Mouse (Mus musculus): ENCODE data around the gene Abl1.

The Abl1 gene

DNA sequence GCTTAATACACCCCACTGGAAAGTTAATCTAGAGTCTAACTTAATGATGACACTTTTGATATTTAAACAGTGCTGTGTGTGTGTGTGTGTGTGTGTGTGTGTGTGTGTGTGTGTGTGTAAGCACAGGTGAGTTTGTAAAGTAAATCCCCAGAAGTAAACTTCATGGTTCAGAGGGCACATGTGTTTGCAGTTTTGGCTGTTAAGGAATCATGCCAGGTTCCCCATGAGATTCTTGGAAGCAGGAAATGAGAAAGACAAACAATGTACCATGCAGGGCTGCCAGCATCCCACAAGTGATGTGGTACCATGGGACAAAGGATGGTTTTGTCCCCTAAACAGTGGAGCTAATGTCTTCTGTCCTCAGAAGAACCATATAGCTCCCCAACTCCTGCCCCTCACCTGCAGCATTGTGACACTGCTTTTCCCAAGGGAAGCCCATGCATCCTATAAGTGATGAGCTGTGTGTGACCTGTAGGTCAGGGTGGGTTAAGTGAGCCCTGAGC lies 57.6 kb downstream of the Abl1 start:
- DNase-seq (ENCODE audit: low spot score in 2 of 2): no peak

DNA sequence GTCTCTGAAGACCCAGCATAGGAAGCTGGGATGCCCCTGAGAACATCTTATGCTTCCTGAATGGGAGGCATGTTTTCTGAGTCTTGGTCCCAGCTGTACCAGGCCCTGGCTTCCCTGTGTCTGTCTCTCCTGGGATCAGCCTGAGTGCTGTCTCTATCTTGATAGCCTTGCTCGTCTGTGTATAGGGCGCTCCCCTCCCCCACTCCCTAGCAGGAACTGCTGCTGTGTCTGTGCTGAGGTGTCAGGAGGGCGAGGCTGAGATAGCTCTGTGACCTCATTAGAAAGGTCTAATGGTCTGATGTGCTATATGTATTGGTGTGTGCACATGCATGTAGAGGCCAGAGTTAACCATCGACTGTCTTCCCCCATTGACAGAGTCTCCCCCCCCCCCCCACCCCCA lies 58.7 kb downstream of the Abl1 start:
- DNase-seq (ENCODE audit: low spot score in 2 of 2): no peak

DNA sequence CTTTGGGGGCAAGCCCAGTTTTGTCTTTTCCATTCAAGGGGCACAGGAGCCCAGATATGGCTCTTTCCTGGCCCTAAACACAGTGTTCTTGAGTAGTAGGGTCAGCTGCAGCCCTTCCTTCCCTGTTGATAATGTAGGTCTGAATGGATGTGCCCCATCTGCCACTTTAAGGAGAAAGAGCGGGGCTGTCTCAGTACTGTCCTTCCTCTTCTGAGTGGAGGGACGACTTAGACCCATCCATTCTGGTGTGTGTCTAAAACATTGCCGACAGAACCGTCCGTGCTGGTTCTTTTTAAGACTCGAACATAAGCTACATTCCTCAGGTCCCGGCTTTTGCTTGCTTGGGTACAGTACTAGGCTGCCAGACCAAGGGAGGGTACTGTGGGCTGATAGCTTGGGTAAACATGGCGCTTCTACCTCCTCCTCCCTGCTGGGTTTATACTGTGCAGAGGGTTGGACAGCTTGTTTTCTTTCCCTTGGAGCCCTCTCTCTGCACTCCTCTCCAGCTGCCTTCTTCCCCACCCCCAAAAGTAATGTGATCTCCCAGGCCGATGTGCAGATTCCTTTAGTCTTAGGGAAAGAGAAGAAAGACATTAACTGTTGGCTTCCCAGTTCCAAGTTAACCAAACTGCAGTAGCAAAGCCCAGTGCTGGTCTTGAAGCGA lies 61.0 kb downstream of the Abl1 start:
- DNase-seq (ENCODE audit: low spot score in 2 of 2): no peak

DNA sequence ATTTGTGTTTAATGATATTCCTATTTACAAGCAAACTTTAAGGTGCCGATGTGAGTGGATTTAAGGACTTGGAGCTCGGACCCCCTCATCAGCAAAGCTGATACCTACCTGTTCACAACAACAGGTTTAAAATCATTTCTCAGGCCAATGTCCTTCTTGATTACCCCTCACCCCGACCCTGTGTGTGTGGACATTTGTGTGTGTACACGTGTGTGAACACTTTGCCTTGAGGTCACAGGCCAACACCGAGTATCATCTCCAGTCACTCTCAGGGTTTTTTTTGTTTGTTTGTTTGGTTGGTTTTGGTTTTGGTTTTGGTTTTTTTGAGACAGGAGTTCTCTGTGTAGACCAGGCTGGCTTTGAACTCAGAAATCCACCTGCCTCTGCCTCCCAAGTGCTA lies 62.0 kb downstream of the Abl1 start:
- DNase-seq (ENCODE audit: low spot score in 2 of 2): no peak

DNA sequence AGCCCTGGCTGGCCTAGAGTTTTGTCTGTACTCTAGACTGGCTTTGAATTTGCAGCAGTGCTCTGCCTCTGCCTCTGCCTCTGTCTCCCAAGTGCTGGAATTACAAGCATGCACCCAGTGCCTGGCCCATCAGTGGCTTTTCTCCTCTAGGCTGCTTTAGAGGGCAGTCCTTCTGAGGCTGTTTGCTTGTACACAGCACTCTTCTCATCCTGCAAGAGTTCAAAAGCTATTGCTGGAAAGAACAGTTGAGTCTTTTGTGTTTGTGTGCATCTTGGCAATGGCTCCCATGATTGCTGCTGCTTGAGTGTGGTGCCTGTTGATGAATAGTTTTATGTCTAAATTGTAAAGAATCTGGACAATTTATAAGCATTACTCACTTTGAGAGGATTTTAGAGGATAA lies 69.3 kb downstream of the Abl1 start:
- no peak for DNase-seq (ENCODE audit: low spot score in 2 of 2)

DNA sequence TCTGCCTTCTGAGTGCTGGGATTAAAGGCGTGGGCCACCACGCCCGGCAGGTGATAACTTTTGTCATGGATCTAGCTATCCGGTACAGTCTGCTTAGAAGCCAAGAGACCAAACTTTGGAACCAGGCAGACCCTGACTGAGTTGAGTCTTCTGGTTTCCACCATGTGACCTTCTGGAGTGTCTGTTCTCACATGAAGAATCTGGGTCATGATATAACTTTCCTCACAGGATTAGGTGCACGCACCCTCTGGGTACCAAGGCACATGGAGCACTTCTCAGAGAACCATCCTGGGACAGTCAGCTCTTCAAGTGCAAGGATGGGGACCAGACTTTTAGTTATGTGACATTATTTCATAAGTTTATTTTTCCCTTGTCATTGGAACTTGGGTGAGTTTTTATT lies 70.8 kb downstream of the Abl1 start:
- DNase-seq (ENCODE audit: low spot score in 2 of 2): no peak

DNA sequence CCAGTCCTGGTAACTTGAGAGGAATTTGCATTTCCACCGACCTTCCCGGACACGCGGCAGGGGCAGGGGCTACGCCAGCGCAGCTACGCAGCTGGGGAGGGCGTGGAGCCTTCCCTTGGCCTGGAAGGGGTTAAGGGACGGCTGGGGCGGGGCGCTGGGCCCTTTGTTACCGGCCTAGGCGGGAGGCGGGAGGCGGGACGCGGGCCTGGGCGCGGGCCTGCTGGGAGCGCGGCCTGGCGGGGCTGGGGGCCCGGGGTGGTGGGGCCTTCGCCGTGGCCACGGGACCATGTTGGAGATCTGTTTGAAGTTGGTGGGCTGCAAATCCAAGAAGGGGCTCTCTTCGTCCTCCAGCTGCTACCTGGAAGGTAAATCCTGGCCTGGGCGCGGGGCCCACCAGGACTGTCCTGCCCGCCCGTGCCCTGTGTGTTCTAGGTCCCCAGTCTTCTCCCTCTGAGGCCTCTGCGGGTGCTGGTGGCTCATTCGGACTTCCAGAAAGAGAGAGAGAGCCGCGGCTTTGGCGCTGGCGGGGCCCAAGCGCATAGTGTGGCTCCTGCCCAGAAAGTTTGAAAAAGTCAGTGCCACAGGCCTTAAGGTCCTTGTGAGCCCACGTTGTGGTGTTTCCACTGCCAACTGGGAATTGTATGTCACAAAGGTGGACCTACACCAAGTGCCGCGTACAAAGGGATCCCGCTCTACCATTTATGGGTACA lies 71.7 kb downstream of the Abl1 start:
- no peak for DNase-seq (ENCODE audit: low spot score in 2 of 2)

DNA sequence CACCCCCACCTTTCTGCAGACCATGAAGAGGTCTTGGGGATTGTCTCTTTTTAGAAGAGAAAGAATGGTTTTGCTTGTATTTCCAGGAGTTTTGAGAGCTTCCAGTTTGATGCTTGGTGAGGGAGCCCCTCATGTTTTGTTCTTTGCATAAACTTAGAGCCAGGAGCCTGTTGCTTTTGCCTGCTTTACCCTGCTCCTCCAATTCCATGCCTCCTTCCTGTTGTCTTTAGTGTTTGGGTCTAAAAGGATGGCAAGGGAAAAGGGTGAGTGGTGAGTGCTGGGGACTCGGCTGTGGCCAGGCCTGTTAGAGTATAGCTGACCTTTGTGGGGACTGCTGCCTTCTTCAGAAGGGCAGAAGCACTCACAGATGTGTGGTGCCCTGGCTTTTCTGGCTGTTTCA lies 72.3 kb downstream of the Abl1 start:
- DNase-seq (ENCODE audit: low spot score in 2 of 2): no peak

DNA sequence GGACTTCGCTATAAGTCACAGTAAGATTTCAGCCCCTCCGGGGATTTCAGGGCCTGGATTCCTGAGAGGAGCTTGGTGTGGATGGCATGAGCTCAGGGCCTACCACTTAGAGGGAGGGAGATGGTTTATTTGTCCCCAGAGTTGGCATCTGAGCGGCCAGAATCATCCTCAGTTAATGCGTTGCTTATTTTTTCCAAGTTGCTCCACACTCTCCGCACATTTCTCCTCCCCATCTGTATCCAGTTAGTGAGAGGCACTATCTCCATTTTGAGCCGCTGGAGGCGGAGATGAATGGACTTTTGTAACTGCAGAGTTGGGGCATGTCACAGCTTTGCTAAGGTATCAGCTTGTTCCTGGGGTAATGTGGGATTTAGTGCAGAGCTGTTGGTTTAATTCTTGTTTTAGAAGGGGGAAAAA lies 72.9 kb downstream of the Abl1 start:
- DNase-seq (ENCODE audit: low spot score in 2 of 2): no peak

DNA sequence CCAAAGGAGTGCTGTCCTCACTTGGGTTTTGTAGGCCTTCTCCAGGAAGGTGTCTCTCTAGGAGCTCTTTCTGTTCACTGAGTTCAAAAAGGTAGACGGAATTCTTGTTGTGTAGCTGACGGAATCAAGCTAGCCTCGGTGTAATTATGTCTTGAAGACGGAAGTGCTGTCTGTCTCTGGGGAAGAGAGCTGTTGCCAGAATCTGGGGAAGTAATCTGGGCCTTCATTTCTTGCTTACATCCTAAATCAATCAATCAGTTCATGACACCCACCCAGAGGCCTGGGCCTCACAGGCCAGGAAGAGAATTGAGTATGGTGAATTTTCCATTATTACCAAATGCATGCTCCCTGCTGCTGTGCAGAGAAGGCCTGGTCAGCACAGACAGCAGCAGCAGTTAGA lies 73.4 kb downstream of the Abl1 start:
- no peak for DNase-seq (ENCODE audit: low spot score in 2 of 2)

DNA sequence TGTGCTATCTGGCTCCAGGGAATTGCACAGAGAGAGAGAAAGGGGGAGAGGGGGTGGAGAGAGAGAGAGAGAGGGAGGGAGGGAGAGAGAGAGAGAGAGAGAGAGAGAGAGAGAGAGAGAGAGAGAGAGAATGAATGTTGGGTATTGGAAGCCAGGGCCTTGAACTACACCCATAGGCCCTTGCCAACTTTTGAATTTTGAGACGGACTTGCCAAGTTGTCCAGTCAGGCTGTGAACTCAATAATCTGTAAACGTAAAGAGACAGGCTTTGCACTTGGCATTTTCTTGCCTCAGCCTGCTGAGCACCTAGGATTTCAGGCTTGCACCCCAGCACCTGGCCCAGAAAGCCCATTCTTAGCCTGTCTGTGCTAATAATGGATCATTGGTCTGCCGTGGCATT lies 74.0 kb downstream of the Abl1 start:
- no peak for DNase-seq (ENCODE audit: low spot score in 2 of 2)

DNA sequence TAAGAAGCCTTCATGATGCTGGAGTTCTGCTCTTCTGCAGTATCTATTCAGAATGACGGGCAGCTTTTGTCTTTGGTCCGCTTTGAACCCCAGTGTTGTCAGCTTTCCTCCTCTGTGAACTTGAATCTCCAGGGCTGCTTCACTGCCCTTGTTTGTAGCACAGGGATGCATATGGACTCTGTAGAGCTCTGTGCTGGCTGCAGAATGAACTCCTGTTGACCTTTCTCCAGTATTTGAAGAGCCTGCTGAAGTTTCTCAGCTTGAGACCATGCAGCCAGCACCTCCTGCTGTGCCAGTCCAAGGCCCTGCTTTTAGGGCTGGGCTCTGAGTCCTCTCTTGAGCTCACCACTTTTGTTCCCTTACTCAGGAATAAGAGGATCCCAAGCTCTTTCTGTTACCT lies 74.7 kb downstream of the Abl1 start:
- no peak for DNase-seq (ENCODE audit: low spot score in 2 of 2)

DNA sequence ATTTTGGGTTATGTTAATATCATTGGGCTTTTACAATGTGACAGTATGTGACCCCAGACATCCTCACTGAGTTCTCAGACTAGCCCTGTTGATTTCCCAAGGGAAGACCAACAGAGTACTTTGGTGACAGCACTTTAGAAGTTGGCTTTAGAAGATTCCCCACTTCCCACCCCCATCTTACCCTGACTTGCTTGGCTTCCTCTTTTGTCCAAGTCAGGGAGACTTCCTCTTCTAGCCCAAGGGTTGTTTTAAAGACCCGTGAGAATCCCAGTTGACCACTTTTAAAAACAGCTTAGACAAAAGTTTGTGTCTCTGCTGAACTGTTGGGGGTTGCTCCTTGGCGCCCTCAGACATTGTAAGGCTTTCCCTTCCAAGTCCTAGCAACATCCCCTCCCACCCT lies 75.1 kb downstream of the Abl1 start:
- DNase-seq (ENCODE audit: low spot score in 2 of 2): no peak

DNA sequence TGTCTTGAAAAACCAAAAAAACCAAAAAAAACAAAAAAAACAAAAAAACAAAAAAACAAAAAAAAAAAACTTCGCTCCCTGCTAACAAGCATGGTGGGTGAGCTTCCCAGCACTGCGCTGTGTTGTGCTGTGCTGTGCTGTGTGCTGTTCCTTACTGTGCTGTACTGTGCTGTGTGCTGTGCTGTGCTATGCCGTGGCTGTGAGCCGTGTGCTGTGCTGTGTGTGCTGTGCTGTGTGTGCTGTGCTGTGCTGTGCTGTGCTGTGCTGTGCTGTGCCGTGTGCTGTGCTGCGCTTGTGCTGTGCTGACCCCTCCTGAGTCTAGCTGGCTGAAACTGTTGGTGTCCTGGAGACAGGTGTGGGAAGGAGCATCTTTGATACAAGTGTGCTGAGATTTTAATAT lies 78.9 kb downstream of the Abl1 start:
- no peak for DNase-seq (ENCODE audit: low spot score in 2 of 2)

DNA sequence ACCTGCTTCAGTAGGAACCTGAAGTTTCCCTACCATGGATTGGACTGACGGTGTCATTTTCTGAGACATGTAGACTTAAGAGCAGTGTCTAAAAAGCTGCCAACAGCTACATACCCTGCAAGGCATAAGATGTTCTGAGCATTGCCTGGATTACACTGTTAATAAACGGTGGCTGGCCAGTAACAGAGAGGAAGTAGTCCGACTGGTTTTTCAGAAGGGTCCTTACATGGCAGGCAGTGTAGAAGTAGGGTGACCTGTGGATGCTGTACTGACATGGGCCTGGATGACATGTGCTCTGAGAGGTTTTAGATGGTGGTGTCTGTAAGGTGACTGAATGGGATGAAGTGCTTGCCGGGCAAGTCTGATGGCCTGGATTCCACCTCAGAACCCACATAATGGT lies 79.6 kb downstream of the Abl1 start:
- DNase-seq (ENCODE audit: low spot score in 2 of 2): no peak

DNA sequence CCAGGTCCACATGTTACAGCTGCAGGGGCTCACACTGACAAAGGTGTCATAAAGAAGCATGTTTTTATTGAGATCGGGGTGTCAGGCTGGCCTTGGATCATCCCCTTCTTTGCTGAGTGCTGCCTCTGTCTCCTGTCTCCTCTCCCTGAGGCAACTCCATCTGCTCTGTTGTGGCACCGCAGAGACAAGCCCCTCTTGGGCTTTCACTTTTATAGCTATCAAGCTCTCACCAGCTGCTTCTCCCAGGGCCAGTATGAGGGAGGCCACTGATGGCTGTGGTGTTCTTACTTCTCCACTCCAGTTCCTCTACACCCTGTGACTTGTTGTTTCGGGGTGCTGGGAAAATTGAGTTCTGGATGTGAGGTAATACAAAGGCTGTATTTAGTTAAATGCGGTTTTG lies 80.9 kb downstream of the Abl1 start:
- no peak for DNase-seq (ENCODE audit: low spot score in 2 of 2)

DNA sequence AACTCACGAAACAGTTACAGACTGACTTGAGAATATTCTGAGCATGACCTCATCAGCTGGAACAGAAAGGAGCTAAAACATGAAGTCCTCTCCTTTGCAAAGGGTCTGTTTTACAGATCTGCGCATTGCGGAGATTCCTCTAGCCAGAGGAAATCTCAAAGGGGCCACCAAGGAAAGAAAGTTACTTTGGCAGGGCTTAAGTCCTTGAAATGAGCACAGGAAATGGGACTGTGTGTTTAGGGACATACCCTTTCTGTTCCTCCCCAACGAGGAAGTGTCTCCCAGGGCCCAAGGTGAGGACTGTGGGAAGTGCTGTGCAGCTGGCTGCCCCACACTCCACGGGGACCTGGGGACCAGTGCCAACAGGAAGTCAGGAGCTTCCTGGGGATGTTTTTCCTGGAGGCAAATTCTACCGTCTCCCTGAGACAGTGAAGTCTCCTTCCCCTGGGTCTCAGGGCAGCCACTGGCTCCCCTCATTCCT lies 81.5 kb downstream of the Abl1 start:
- DNase-seq (ENCODE audit: low spot score in 2 of 2): no peak

DNA sequence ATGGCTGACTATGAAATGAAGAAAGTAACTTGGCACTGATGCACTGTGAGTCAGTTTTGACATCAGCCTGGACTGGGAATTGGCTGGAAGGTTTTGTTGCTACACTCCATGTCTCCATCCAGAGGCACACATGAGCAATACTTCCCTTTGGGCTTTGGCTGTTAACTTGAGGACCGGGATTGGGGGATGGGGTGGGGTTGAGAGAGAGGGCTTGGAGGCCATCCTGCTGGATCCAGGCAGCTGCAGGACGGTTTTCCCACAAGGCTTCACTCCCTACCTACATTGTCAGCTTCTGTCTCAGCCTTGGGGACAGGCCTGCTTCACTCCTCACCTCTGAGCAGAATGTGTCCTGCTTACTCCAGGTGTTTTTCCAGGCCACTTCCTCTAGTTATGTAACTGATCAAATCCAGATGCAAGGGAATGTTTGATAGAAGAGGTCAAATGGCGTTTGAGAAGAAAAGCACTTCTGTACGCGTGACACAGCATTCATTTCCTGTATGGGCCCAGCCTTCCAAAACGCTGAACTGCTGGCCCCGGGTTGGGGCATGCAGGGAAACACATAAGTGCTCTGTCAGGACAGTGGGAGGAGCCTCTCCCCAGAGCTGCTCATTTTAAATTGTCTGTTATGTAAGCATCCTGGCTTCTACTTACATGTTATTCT lies 82.7 kb downstream of the Abl1 start:
- DNase-seq (ENCODE audit: low spot score in 2 of 2): no peak

DNA sequence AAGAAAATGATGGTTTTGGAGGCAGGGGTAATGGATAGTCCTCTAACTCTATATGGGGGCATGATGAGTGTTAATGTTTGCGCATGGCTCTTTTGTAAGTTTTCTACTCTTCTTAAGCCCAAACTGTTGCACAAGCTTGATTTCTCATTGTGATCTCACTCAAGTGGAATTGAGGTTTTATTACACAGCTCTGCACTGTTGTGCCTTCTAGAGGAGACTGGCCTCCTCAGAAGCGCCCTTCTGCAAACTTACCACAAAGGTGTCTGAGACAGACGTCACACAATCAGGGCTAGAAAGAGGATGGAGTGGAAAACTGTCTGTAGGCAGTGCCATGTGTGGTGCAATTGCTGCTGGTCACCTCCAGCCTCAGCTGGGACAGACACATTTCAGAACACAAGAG lies 88.3 kb downstream of the Abl1 start:
- DNase-seq (ENCODE audit: low spot score in 2 of 2): no peak

DNA sequence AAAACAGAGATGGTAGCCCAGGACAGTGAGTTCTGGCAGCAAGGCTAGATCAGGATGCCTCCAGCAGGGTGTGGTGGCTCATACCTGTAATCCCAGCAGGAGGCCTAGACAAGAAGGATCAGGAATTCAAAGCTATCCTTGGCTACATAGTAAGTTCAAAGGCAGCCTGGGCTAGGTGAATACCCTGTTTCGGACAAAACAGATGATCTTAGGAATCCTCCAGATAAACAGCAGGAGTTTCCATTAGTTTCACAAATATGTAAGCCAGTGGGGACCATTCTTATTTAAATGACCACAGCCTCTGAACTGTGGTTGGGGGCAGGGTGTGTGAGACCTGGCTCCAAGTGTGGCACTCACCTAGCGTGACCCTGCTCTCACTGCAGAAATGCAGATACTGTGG lies 91.1 kb downstream of the Abl1 start:
- no peak for DNase-seq (ENCODE audit: low spot score in 2 of 2)

DNA sequence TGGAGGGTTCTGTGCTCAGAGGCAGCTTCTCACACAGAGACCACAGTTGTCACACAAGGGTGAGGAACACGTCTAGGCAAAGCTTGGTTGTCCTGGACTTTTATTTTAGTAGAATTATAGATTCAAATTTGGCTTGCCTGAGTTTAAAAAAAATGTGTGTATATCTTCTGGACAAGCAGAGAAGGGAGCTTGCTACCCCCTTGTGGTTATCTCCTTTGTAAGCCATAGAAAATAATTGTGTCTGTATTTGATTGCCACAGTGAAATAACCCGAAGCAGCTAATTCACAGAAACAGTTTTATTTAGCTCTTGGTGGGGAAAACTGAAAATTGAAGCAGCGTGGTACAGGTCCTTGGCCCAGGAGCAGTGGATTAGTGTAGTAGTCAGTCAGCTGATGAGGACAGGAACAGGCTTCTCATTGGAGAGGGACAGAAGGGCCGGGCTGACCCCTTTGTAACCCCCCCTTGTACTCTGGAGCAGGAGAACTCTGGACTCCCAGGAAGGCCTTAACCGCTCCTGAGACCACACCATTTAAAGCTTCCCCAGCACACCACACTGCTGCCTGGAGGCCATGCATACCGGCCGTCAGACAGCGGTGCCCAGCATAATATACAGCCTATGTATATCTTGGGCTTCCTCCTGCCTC lies 94.9 kb downstream of the Abl1 start:
- DNase-seq (ENCODE audit: low spot score in 2 of 2): no peak

DNA sequence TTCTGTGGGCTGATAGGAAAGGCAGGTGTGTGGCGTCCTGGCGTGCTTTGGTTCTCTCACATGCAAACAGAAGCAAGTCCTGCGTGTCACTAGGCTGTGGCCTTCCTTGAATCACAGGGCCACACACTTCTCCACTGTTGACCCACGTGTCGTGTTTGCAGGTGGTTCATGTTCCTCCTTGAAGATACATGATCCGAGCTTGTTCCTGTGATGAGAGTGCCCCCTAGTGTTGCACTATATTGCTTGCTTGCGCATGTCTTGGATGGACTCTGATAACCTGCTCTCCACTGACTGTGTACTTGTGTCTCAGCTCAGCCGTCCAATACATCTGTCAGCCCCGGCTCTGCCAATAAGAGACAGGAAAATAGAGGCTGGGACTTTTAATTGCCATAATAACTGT lies 96.9 kb downstream of the Abl1 start:
- DNase-seq (ENCODE audit: low spot score in 2 of 2): peak; percentile 51 to 77
